Mouse (Mus musculus) B cell, adult 67 days (primary cell): ENCODE data around the gene 4930455H04Rik. TPM values are rescaled to one million over a fixed set of nuclear protein-coding genes. Genes with fewer than 3 reads are reported as not detected.

Experiments used
- total RNA-seq, 2 experiments: library from RNA; stranded (reverse); gene quantifications; 4 replicates each; pipeline ENCODE4 v1.2.4; 2023

4930455H04Rik gene
- not detected for total RNA-seq

GRCm38 (mm10) chr3:116967967-116968366 lies at the start of gene 4930455H04Rik:
4930455H04Rik (plus strand) TSS chr3:116968267.

DNA sequence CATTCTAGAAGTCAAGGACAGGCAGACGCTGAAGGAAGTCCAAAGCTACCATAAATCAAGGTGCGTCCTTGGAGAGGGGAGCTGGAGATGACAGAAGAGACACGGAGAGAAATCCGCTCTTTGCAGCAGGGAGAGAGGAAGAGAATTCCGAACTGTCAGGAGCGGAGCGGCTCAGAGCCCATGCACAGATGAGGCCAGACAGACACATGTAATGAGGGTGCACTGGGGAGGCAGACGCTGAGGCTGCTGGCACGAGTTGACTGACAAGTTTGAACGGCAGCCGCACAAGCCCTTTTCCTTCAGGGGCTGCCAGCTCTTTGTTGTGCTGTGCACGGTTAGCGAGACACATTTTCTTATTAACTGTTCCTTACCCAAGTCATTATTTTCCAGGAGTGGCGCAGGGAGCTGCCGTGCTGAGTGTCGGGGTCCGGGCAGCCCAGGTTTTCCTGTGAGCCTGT lies 502 bp downstream of the 4930455H04Rik start, which contains the start of gene Palmd:
Palmd (minus strand) TSS at position 448 of the 458 bp plus-strand sequence.

Other genes with a start within 250 kb of the 4930455H04Rik start
- 10 to 100 TPM; 13.4 to 19.5 TPM for gene Agl, start 160.1 kb upstream of the 4930455H04Rik start, total RNA-seq
- 1 to 10 TPM; 4.8 to 5.3 TPM for gene Frrs1, start 108.8 kb upstream of the 4930455H04Rik start, total RNA-seq
- gene Palmd, start 720 bp downstream of the 4930455H04Rik start, total RNA-seq: not detected